Mouse (Mus musculus) ES-Bruce4 (cell line): ENCODE measurements around the gene Cap2.

Experiments used
- CTCF ChIP-seq: IDR thresholded peaks from one replicate; pipeline ENCODE4 v1.8.1; 2011; ENCODE audit warnings: low read depth, low read length
- POLR2A ChIP-seq: IDR thresholded peaks from one replicate; pipeline ENCODE4 v1.8.1; 2011; ENCODE audit warnings: low read length; ENCODE audit not compliant: insufficient read depth

DNA sequence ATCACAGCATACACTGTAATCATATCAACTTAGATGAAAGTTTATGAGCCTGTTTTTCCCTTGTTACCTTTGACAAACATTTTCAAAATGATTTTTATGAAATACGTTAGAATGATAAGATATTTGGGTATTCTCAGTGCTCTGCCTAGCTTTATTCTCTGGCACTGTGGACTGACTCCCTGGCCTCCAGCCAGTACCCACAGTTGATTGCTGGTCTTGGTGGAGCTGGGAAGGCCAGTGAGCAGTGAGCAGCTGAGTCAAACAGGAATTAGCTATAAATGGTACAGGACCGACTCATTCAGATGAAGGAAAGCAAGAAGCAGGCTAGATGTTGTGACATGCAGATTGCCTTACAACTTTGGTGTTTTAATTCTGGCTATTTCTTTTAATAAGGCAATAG, 173.0 kb downstream of the Cap2 start:
- no peak for TF ChIP-seq POLR2A
- no peak for TF ChIP-seq CTCF
